Mouse (Mus musculus) mesoderm, embryonic 11.5 days (tissue): ENCODE results near the gene Rorb.

Experiments
- DNase-seq: peaks from one replicate; pipeline ENCODE4 v3.0.0-alpha.2; 2012; ENCODE audit warnings: low read depth, low spot score

The Rorb gene

DNA sequence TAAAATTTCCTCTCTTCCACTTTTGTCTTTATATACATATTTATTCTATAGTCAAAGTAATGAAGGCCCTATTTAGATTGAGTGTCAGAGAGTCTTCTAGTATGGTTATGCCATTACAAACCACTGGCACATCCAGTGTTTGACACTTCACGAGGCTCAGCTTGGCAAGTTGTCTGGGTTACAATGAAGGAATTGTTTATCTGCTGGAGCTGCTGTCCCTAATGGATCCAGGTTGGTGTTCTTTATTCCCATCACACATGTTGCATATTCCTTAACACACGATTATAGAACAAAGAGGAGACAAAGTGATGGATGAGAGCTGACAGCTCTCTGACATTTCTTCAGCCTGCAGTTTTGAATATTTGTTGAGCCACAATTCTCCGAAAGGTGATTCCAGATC lies 77.0 kb downstream of the Rorb start:
- DNase-seq, result no peak

DNA sequence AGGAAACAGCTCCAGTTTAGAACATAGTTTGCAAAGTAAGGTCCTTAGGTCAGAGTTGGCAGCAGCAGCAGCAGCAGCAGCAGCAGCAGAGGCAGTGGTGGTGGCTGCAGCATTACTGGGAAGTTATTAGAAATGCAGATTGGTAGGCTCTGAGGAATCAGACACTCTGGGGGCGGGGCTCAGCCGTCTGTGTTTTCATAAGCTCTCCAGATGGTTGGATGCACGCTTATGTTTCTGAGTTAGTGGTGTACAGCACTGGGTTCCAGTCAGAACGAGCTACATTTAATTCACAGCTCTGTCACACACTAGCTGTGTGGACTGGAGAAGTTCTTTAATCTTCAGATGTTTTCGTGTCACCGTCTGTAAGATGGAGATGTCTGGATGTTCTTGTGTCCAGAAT lies 105.9 kb downstream of the Rorb start:
- peak; percentile 47 for DNase-seq

DNA sequence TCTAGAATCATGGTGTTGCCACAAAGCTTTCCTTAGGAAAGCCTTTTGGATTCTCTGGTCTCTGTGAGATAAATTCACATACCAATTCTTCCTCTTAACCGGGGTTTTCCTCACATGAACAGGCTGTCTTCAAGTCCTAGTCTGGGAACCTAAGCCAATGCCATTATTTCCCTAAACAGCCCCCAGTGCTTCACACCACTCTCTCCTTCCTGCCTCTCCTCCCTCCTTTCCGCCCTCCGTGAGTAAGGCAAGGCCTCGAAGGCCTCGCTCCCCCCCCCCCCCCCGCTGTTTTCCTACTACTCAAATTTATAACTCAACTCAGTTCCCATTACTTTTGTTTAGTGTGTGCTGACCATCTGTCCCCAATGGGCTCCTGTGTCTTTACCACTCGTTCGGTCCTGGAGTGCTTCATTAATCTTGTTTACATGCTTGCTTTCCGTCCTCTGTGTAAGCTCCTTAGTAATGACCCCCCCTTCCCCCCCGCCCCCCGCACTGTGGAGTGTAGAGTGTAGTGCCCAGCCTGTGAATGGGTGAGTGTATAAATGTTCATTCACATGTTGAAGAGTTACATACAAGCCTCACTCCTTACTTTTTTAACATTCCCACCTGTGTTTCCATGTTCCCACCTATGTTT lies 106.9 kb downstream of the Rorb start:
- DNase-seq, result peak; percentile 20

DNA sequence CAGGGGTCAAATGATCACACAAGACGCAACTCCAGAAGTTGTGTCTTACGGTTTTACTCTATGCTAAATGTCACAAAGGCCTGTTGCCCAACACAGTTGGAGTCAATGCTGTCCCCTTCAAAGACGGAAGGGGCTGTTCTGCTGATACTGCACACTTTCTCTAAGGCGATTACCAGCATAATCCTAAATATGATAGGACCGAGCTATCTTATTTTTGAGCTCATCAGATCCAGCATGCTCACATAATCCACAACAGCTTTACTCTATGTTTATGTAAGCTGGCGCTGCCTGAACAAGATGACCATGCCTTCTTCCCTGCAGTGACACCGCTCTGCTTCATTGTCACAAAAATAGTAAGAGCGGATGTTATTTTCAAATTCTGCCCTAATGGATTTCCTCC lies 112.0 kb downstream of the Rorb start:
- no peak for DNase-seq

DNA sequence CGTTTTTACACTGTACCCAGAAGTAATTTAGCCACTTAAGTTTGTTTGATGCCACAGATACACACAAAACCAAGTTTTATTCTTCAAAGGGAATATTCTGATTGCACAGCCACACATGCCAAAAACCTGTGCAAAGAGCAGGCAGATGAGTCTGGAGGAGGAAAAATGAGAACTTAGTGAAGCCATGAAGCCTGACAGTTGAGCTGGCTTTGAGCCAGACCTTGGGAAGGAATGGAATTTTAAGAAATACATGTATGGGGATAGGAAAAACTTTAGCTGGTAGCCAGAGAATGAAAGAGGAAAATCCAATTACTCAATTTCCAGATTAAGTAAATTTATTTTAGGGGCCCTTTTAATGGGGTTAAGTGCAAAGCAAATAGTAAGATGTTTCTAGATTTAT lies 113.3 kb downstream of the Rorb start:
- DNase-seq, result no peak

DNA sequence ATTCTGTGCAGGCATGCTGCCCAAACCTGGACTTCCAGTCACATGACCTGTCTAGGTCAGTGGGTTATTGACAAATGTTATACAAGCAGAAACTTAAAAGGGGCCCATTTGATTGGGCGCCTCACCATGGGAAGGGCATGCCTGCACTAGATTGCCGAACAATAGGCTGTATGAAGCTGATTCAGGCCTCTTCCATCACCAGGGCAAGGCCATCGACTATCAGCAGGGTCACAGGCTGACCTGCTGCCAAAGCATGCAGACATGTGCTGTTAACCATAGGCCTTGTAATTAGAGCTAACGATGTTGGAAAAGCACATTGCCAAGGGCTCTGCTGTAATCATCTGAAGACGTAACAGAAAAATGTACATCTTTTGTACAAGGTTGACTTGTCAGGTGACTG lies 131.0 kb downstream of the Rorb start:
- no peak for DNase-seq

DNA sequence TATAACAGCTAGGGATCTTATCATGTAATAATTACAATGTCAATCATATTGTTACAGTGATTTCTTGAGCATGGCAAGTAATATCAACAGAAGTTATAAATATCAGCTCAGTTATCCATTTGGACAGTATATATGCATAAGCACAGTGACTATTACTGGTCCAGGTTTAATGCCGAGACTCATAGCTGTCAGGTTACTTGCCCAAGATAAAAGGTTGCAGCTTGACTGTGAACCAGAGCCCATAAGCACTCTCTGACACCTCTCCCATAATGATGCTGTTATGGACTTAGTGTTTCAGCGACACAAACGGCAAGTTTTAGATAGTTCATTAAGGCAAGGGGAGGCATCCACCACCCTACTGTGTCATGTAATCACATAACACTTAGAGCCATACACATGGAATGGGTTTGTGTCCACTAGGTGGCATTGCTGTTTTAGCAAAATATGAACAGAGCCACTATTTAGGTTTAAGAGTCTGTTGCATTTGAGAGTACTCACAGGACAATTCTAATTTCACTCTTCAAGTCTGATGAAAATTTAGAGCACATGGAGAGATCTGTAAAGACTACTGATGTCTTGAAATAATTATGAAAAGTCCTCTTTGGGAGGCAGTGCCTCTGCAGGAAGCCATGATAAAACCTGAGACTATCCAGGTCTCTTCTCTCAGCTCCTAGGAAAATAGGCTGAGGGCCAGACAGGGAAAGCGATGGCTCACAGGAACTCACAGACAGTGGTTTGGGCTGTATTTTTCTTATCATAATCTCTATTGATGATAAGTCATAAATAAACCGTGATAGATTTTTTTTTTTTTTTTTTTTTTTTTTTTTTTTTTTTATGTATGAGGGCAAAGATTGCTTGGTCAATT lies 136.0 kb downstream of the Rorb start:
- DNase-seq, result peak; percentile 56

DNA sequence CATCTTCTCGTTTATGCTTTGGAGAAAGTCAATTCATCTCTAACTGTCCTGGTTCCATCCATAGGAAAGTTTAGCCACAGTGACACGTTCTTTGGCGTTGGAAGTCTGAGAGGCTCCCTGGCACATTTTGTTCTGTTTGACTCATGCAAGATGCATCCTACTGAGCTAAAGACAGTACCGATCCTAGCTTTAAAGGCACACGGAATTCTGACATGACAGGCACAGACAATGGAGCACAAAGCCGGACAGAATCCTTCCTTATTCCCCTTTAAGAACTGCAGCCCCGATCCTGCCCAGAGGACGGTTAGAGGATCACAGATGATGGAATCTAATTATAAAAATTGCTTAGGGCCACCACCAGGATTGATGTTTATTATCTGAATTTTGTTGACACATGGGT lies 141.6 kb downstream of the Rorb start:
- DNase-seq, result no peak

DNA sequence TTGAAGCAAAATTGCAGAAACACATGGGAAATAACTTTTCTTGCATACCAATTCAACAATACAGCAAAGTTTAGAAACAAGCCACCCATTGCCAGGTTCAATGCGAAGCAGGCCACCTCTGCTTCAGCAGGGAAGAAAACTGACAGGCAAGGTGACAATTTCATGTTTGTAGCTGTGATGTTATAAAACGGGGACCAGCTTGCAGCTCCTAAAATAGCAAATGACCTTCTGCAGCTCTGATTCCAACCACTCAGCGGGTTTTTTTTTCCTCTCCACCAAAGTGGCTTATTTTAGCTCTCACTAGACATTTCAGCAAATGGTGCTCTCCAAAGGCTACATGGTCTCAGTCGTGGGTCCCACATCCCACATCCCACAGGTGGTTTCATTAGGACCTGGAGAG lies 143.7 kb downstream of the Rorb start:
- DNase-seq, result no peak

DNA sequence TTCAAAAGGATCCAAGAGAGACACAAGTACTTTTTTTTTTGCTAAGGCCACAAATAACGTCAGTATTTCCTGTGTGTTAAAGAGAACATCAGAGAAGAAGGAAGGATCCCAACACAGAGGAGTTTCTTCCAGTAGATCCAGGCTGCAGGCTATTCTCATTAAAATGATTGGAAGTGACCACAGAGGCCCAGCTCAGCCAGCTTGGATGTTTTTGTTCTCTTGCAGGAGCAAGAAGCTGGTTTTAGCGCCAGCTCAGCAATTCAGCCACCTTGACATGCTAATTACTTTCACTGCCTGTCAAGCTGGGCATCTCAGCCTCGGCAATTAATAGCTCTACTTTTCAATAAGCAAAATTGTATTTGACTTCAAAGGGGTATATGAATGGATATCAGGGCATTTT lies 151.1 kb downstream of the Rorb start:
- no peak for DNase-seq

DNA sequence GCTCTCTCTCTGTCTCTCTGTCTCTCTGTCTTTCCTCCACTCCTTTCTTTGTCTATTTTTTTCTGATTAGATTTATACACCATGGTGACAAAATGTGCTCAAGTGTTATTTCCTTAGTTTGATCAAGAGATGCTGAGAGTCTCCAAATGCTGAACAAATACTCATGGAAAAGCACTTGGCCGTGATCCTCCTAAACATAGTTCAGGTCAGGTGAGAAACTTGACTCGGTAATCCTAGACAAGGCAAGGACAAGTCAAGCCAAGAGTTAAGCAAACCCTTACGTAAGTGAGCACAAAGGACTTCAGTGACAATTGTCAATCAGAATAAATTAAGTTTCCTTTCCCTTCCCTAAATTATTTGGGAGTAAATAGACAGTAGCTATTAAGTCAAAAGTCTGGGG lies 158.2 kb downstream of the Rorb start:
- no peak for DNase-seq

DNA sequence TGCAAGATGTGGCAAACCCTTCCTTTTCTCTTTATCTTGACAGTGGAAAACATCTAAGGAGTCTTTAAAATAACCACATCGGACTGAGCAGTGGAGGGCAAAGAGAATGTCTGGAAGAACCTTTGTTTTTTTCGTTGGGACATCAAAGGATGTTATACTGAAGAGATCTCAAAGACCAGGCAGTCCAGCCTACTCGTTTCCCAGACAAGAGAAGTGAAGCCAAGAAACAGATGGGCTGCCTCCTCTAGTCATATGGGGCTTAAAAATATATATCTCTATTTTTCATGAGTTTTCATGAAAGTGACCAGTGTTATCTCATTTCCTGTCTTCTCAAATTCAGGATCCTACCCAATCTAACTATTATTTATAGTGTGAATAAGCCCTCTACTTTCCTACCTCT lies 163.8 kb downstream of the Rorb start:
- DNase-seq, result no peak

DNA sequence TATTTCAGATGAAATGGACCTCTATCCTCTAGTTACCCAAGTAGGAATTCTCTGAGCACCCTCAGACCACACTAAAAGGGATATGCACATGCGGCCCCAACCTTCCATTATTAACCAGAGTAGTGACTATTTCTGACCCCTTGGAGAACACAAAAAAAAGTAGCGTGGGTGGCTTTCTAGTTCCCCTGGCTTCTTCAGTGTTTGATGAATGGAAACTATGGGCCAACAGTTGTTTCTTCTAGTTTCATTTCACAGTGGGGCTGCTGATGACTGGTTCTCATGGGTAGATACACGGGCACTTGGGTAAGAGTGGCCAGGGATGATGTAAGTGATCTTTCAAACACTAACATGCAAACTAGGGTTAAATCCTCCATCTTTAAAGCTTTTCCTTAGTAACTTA lies 165.7 kb downstream of the Rorb start:
- no peak for DNase-seq

DNA sequence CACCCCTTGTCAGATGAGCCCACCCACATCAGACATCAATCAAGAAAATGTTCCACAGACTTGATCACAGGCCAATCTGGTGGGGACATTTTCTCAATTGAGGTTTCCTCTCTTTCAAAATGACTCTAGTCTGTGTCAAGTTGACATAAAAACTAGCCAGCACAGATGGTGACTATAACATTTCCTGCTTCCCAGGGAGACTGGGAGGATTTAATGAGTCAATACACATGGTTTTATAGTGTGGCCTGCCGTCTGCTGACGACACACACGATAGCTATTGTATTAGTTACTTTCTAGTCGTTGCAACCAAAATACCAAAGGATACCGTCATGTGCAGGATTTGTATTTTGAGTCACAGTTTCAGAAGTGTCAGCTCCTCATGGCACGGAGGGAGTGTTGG lies 169.6 kb downstream of the Rorb start:
- DNase-seq, result no peak

DNA sequence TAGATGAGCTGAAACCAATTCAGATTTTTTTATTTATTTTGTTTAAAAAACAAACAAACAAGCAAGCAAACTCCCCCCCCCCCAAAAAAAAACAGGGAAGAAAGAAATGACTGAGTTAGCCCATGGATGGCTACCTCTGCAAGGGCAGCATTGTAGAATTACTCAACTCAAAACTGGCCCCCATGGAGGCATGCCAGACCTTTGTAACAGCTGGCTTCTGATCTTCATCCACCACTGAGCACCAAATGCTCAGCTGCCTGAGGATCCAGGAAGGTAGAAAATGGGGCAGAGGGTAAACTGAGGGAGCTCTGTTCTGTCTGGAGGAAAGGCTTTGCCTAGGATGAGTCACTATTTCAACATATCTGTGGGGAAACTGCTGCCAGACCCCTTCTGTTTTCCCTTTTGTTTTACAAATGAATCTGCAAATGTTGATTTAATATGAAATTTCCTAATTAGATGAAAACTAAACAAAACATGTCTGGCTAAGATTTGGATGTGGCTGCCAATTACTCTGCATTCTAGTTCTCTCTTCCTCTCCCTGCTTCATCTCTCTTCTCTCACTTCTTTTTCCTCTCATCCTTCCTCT lies 199.1 kb downstream of the Rorb start:
- no peak for DNase-seq

DNA sequence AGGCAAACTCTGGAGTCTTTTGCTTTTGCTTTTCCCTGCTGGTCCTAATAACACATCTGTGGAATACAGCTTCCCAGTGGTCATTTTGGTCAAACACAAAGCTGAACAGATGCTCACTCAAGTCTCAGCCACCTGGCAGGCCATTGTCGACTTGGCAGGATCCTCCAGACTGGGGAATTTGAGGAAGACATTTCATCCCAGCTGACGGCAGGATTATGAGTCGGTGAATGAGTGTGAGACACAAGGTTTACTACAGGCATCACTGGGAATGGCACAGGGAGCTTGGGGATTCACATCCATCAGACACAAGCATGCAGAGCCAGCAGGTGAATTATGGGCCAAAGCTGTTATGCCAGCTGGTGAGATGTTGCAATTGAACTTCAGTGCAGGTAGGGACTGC lies 201.4 kb downstream of the Rorb start:
- DNase-seq, result no peak

DNA sequence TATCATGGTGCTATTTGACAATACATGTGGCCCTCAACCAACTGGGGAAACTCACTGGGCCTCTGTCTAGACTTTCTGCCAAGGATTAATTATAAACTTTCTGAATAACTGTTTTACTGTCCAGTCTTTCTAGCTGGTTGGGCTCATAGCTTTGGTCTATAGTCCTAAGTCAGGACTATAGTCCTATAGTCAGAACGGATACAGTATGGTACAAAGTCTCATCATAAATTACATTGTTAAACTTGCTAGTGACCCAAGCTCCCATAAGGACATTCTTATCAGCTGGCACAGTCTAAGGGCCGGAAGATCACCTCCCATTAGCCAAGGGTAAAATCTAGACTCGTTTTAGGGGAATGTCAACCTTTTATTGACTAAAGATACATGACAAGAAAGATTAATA lies 205.5 kb downstream of the Rorb start:
- no peak for DNase-seq

DNA sequence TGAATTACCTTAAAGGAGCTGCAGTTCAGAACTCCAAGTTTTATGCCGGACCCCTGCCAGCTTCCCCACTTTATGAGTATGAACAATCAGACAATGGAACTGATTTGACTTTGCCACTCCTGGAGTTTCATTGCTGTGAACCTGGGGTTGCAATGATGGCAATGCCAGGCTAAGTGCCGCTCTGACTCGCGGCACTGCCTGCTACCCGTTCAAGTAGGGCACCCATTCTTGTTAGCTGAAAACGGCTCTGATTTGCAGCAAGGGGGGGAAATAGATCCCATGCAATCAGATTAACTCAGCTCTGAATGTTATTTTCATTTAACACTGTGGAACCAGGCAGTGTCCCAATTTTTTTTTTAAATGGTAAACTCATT lies 208.3 kb downstream of the Rorb start:
- no peak for DNase-seq

DNA sequence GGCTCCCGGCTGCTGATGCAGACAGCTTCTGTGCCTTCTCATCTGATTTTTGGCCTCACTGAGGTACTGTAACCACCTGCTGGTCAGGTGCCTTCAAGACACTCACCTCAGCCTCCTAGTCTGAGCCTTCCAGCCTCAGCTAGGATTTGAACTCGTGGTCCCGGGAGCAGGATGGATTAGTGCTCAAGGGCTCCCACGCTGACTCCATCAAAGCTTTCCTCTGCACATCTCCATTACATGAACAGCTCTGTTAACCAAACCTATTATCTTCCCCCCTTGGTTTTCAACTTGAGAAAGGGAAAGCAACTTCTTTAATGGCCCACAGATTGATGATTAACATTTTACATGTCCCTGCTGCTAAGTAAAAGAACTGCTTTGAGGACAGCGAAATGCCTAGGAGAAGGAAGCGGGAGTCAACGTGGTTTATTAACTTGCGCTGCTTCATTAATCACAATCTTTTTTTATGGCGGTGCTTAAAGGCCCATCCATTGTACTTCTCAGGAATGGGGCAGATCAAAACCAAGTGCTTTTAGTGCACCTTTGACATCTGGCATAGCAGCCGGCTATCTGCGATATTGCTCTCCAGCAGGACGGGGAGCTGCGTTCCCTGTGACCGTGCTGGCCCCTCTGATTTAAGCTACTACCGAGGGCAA lies 208.8 kb downstream of the Rorb start:
- DNase-seq, result peak; percentile 59

DNA sequence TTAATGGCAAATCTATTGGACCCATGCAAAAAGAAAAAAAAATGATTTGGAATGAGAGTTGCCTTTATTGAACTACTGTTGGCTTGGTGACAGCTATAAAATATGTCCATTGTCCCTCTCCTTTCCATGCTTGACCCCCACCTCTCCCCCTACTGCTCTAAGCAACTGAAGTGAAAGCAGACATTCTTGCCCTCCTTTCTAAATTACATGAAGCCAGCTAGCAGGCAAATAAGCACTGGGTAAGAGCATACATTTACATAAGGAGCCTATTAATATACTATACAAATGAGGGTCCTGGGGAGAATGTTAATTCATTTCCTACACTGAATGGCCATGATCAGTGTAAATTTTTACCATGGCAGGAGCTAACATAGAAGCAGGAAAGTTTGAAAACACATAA lies 212.8 kb downstream of the Rorb start:
- DNase-seq, result peak; percentile 57

DNA sequence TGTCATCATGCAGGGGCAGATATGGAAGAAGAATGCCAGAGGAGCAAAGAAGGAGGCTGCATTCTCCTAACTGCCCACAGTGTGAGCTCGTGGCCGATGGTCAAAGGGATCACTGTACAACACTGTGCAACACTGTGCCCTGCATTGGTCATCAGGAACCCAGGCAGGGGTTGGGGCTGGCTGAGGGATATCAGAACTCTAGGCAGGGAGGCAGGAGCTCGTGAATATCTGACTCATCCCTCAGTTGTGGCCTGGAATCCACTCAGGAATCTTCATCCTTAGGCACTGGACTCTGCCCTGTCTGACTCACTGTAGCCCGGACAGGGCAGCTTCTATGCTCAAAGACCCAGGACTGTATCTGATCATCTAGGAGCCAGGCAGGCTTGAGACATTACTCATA lies 220.8 kb downstream of the Rorb start:
- DNase-seq, result no peak

DNA sequence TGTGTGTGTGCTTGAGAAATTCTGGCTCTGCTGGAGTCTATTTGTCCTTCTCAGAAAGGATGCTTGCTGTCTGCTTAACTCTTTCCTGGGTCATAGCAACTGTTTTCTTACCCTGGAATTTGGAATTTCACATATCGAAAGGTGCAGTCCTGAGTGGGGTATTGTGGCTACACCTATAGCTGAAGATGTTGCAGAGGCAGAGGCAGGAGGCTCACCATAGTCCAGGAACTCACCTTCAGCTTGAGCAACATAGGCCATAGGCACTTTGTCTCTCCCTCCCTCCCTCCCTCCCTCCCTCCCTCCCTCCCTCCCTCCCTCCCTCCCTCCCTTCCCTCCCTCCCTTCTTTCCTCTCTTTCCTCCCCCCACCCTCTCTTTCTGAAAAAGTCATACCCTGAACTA lies 221.4 kb downstream of the Rorb start:
- no peak for DNase-seq
